Mouse (Mus musculus) frontal cortex, adult 2 months (tissue): ENCODE data around the gene Rgmb. TPM values are rescaled to one million over a fixed set of nuclear protein-coding genes. Genes with fewer than 3 reads are reported as not detected.
A peak's percentile ranks its signal among the peaks of the same experiment; 100 is the strongest.

Source experiments
- DNase-seq, 2 experiments: peaks; one replicate each; pipeline ENCODE4 v3.0.0; 2022; ENCODE audit warnings: low spot score in 1 of 2; ENCODE audit errors: extremely low spot score in 1 of 2
- polyA plus RNA-seq: library from polyadenylated mRNA; depleted of rRNA; stranded (reverse); fragments of >200 nt; gene quantifications from 2 replicates; pipeline ENCODE4 v1.2.3, GENCODE M21; 2012; rRNA removed

Gene Rgmb
- 59.7 and 60.4 TPM in 2 replicates for polyA plus RNA-seq

- DNase-seq, result no peak
These were observed at the start of gene Rgmb for GRCm38 (mm10) chr17:15830766-15831644. TSS of gene Rgmb (minus strand) at chr17:15831039.

GRCm38 (mm10) chr17:15874765-15875164, 43.9 kb upstream of the Rgmb start:
- no peak for DNase-seq

GRCm38 (mm10) chr17:15872093-15872492, 41.3 kb upstream of the Rgmb start:
- no peak for DNase-seq

GRCm38 (mm10) chr17:15865249-15865648, 34.4 kb upstream of the Rgmb start:
- no peak for DNase-seq

GRCm38 (mm10) chr17:15862355-15862754, 31.5 kb upstream of the Rgmb start:
- peak; percentile 1 to 26 for DNase-seq

GRCm38 (mm10) chr17:15853121-15853520, 22.3 kb upstream of the Rgmb start:
- DNase-seq, result no peak

- no peak for DNase-seq
These were observed 19.7 kb upstream of the Rgmb start for GRCm38 (mm10) chr17:15850544-15850943.

GRCm38 (mm10) chr17:15841425-15841824, 10.6 kb upstream of the Rgmb start:
- DNase-seq, result no peak

GRCm38 (mm10) chr17:15832398-15832797, 1.6 kb upstream of the Rgmb start:
- DNase-seq, result no peak

- DNase-seq, result peak in 1 of 2 experiments; percentile 43
These were observed 971 bp upstream of the Rgmb start for GRCm38 (mm10) chr17:15831810-15832209.

GRCm38 (mm10) chr17:15830171-15830765, 571 bp downstream of the Rgmb start:
- no peak for DNase-seq

- DNase-seq, result no peak
These were observed 1.4 kb downstream of the Rgmb start for GRCm38 (mm10) chr17:15829198-15830170.

- peak in 1 of 2 experiments; percentile 64 for DNase-seq
These were observed 2.5 kb downstream of the Rgmb start for GRCm38 (mm10) chr17:15828131-15828917.

GRCm38 (mm10) chr17:15826928-15827327, 3.9 kb downstream of the Rgmb start:
- no peak for DNase-seq

- peak; percentile 98 to 99 for DNase-seq
These were observed 4.4 kb downstream of the Rgmb start for GRCm38 (mm10) chr17:15826444-15826909.

GRCm38 (mm10) chr17:15825481-15826396, 5.1 kb downstream of the Rgmb start:
- DNase-seq, result peak in 1 of 2 experiments; percentile 51

- DNase-seq, result no peak
These were observed 6.0 kb downstream of the Rgmb start for GRCm38 (mm10) chr17:15824854-15825253.

GRCm38 (mm10) chr17:15824337-15824736, 6.5 kb downstream of the Rgmb start:
- DNase-seq, result no peak

GRCm38 (mm10) chr17:15823838-15824237, 7.0 kb downstream of the Rgmb start:
- DNase-seq, result no peak
